Mouse (Mus musculus) lung, postnatal 0 days (tissue): ENCODE data around the gene Gphb5.

Source experiments
- CTCF ChIP-seq: IDR thresholded peaks from 2 replicates; pipeline ENCODE4 v1.5.1; 2016; ENCODE audit warnings: antibody characterized with exemption, mild to moderate bottlenecking
- EP300 ChIP-seq: IDR thresholded peaks from 2 replicates; pipeline ENCODE4 v1.6.1; 2016; ENCODE audit warnings: antibody characterized with exemption, mild to moderate bottlenecking, control low read depth

GRCm38 (mm10) chr12:75375060-75375459 lies 41.5 kb downstream of the Gphb5 start:
- TF ChIP-seq CTCF, result no peak
- TF ChIP-seq EP300, result no peak
